Mouse (Mus musculus): ENCODE measurements around the gene Tnpo1. TPM values are rescaled to one million over a fixed set of nuclear protein-coding genes. Genes with fewer than 3 reads are reported as not detected.

Tnpo1 gene
- total RNA-seq (2021), result 10 to 100 TPM; 91.7 to 99.7 TPM
- long read RNA-seq, experiment 1, partial matches to known transcripts, result 1 of 9 reads
- long read RNA-seq, experiment 1, other reads (novel, unspliced or antisense), result 8 of 9 reads
- long read RNA-seq, experiment 2, full-length matches to known transcripts, result 1 of 13 reads
- long read RNA-seq, experiment 2, partial matches to known transcripts, result 2 of 13 reads
- long read RNA-seq, experiment 2, other reads (novel, unspliced or antisense), result 10 of 13 reads

GRCm38 (mm10) chr13:98926213-98926957 is at the start of gene Tnpo1:
TSS of gene Tnpo1 (minus strand) at chr13:98926384.
- peak; percentile 94 to 95 for DNase-seq (ENCODE audit: low spot score in 2 of 2)

GRCm38 (mm10) chr13:98972090-98972489 is 45.9 kb upstream of the Tnpo1 start:
- DNase-seq (ENCODE audit: low spot score in 2 of 2), result no peak

- no peak for DNase-seq (ENCODE audit: low spot score in 2 of 2)
Measured at GRCm38 (mm10) chr13:98971641-98972040, 45.5 kb upstream of the Tnpo1 start.

GRCm38 (mm10) chr13:98968517-98968916 is 42.3 kb upstream of the Tnpo1 start:
- DNase-seq (ENCODE audit: low spot score in 2 of 2), result no peak

- no peak for DNase-seq (ENCODE audit: low spot score in 2 of 2)
Measured at GRCm38 (mm10) chr13:98967942-98968341, 41.8 kb upstream of the Tnpo1 start.

- no peak for DNase-seq (ENCODE audit: low spot score in 2 of 2)
Measured at GRCm38 (mm10) chr13:98966583-98966982, 40.4 kb upstream of the Tnpo1 start.

GRCm38 (mm10) chr13:98963612-98964011 is 37.4 kb upstream of the Tnpo1 start:
- no peak for DNase-seq (ENCODE audit: low spot score in 2 of 2)

GRCm38 (mm10) chr13:98958177-98958576 is 32.0 kb upstream of the Tnpo1 start:
- no peak for DNase-seq (ENCODE audit: low spot score in 2 of 2)

GRCm38 (mm10) chr13:98956209-98956608 is 30.0 kb upstream of the Tnpo1 start:
- no peak for DNase-seq (ENCODE audit: low spot score in 2 of 2)

- no peak for DNase-seq (ENCODE audit: low spot score in 2 of 2)
Measured at GRCm38 (mm10) chr13:98955676-98956075, 29.5 kb upstream of the Tnpo1 start.

GRCm38 (mm10) chr13:98955226-98955625 is 29.0 kb upstream of the Tnpo1 start:
- no peak for DNase-seq (ENCODE audit: low spot score in 2 of 2)

GRCm38 (mm10) chr13:98953830-98954229 is 27.6 kb upstream of the Tnpo1 start:
- DNase-seq (ENCODE audit: low spot score in 2 of 2), result no peak

GRCm38 (mm10) chr13:98951951-98952350 is 25.8 kb upstream of the Tnpo1 start:
- DNase-seq (ENCODE audit: low spot score in 2 of 2), result no peak

GRCm38 (mm10) chr13:98948146-98948545 is 22.0 kb upstream of the Tnpo1 start:
- no peak for DNase-seq (ENCODE audit: low spot score in 2 of 2)

GRCm38 (mm10) chr13:98946434-98946833 is 20.2 kb upstream of the Tnpo1 start:
- DNase-seq (ENCODE audit: low spot score in 2 of 2), result no peak

- no peak for DNase-seq (ENCODE audit: low spot score in 2 of 2)
Measured at GRCm38 (mm10) chr13:98945908-98946307, 19.7 kb upstream of the Tnpo1 start.

GRCm38 (mm10) chr13:98945381-98945780 is 19.2 kb upstream of the Tnpo1 start:
- DNase-seq (ENCODE audit: low spot score in 2 of 2), result no peak

GRCm38 (mm10) chr13:98944620-98945081 is 18.5 kb upstream of the Tnpo1 start:
- DNase-seq (ENCODE audit: low spot score in 2 of 2), result no peak

GRCm38 (mm10) chr13:98942360-98942759 is 16.2 kb upstream of the Tnpo1 start:
- no peak for DNase-seq (ENCODE audit: low spot score in 2 of 2)

GRCm38 (mm10) chr13:98941829-98942343 is 15.7 kb upstream of the Tnpo1 start:
- no peak for DNase-seq (ENCODE audit: low spot score in 2 of 2)

GRCm38 (mm10) chr13:98937108-98937507 is 10.9 kb upstream of the Tnpo1 start:
- no peak for DNase-seq (ENCODE audit: low spot score in 2 of 2)

- no peak for DNase-seq (ENCODE audit: low spot score in 2 of 2)
Measured at GRCm38 (mm10) chr13:98928908-98929307, 2.7 kb upstream of the Tnpo1 start.

- DNase-seq (ENCODE audit: low spot score in 2 of 2), result no peak
Measured at GRCm38 (mm10) chr13:98926958-98927242, 716 bp upstream of the Tnpo1 start.
